Mouse (Mus musculus): Measurements from ENCODE around the gene Enox1.

Enox1 gene

DNA sequence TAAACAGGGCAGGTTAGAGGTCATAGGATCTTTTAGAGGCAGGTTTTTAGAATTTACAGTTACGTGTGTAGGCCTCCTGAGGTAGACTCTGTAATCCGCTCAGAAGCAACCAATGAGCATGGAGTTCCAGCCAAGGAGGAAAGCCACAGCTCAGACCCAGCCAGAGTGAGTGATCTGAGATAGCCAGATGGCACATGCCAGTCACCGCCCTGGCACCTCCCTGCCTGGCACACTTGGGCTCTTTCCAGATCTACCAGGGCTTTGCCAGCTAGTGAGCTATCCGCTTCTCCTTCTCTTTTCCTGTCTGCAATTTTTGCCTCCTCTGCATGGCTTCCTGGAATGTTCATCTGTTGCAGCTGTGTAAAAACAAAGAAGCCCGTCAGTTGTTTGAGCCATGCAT lies 514.4 kb downstream of the Enox1 start:
- no peak for DNase-seq (ENCODE audit: extremely low spot score, low spot score)

DNA sequence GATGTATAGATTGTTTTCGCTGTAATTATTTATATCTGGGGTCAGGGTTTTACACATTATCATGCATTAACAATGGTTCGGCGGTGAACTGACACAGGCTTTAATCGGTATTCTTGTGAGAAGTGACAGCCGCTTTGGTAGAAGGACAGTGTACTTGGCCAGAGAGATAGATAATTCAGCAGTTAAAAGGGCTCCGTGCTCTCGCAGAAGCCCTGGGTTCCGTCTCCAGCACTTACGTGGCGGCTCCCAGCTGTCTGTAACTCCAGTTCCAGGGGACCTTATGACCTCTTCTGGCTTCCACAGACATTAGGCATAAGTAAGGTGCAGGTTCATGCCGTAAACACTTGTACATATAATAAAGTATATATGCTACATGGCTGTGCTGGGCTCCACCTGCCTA lies 515.4 kb downstream of the Enox1 start:
- no peak for DNase-seq (ENCODE audit: extremely low spot score, low spot score)

DNA sequence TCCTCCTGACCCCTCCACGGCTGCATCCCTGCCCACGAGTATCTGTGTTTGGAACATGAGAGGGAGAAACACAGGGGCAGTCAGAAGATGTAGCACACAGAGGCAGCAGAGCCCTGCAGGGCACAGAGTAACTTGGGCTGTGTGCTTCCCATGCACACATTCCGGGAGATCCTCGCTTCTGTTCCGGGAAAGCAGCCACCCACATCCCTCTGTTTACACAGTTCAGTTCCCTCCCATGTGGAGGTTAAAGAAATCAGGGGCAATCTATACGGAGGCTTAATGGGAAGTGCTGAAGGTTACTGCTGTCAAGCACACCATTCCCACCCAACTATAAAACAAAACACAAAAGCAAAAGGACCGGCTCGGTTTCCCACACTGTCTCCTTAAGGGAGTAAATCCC lies 516.6 kb downstream of the Enox1 start:
- DNase-seq (ENCODE audit: extremely low spot score, low spot score), result no peak

DNA sequence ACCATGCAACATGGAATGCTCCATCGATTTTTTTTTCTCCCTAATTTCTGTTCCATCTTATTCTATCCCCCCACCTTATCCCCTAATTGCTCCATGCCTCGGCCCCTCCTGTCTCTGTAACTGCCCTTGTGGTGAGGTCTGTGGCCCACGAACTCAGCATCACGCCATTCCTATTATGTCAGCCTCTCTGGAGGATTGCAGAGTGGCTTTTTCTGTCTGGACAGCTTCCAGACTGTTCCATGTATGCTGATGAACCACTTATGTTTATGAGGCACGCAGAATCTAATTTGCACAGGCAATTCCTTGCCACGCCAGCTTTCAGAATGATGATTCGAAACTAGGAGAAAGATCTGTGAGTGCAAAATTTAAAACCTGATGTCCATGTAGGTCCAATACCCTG lies 521.4 kb downstream of the Enox1 start:
- DNase-seq (ENCODE audit: extremely low spot score, low spot score), result no peak

DNA sequence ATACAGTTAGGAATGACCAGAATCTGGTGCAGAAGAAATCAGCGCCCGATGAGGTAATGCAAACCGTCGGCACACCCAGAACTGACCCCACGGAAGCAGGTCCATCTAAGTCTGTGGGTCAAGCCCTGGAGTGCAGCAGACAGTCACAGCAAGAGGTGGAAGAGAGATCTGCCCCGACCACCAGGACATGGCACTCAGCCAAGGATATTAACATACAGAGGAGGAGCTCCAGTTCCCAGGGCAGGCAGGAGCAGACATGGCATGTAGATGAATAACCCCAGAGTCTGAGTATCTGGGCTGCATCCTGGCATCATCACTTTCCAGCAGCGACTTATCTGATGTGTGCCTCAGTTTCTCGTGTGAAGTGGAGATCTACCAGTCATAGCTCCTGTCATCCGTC lies 523.3 kb downstream of the Enox1 start:
- DNase-seq (ENCODE audit: extremely low spot score, low spot score), result no peak

DNA sequence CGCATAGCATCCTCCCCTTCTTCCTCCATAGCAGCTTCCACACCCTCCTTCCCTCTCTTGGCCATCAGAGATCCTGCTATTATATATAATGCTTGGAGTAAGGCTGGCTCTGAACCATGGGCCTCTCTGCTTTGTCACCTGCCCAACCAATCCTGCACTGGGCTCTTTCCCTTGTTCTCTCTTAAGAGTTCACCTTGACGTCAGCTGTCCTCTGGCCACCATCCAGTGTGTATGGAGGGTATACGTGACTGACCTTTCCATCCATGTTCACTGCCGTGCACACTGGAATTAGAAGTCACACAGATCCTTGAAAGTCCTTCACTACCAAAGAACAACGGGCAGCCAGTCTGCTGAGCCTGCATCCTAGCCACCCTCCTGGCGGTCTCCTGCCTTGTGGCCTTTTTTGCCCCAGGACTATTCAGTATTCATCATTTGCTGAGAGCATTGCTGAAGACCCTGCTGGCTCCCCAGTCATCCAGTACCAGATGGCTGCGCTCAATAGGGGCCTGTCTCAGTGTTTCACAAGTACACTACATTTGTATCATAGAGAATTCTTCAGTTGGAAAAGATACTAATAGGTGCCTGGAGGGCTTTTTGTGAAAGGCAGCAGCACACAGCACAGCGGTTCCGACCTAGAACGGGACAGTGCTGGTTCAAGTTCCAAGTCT lies 526.5 kb downstream of the Enox1 start:
- no peak for DNase-seq (ENCODE audit: extremely low spot score, low spot score)

DNA sequence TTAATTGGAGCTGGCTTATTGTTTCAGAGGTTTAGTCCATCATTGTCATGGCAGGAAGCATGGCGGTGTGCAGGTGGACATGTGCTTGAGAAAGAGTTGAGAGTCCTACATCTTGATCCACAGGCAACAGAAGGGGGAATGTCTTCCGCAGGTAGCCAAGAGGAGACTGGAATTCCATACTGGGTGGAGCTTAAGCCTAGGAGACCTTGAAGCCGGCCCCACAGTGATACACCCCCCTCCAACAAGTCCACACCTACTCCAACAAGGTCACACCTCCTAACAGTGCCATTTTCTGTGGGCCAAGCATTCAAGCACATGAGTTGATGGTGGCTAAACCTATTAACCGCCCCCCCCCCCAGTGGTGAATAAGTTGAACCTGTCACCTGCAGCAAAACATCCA lies 533.3 kb downstream of the Enox1 start:
- DNase-seq (ENCODE audit: extremely low spot score, low spot score), result no peak

DNA sequence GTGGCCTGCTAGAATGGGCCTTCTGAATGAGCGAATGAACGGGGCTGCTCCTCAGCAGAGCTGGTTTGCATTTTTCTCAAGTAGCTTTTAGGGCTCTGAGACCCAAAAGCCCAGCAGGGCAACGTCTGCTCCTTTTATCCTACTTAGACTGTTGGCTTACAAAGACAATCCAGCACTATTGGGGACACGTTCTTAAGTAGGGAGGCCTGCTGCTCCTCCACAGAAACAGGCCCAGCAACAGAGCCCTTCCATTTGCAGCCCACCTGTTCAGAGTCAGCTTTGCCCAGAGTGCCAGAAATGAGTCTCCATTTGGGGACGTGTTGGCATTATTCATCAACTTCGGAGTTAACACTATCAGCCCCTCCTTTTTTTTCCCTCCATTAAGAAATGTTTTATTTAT lies 548.4 kb downstream of the Enox1 start:
- no peak for DNase-seq (ENCODE audit: extremely low spot score, low spot score)

DNA sequence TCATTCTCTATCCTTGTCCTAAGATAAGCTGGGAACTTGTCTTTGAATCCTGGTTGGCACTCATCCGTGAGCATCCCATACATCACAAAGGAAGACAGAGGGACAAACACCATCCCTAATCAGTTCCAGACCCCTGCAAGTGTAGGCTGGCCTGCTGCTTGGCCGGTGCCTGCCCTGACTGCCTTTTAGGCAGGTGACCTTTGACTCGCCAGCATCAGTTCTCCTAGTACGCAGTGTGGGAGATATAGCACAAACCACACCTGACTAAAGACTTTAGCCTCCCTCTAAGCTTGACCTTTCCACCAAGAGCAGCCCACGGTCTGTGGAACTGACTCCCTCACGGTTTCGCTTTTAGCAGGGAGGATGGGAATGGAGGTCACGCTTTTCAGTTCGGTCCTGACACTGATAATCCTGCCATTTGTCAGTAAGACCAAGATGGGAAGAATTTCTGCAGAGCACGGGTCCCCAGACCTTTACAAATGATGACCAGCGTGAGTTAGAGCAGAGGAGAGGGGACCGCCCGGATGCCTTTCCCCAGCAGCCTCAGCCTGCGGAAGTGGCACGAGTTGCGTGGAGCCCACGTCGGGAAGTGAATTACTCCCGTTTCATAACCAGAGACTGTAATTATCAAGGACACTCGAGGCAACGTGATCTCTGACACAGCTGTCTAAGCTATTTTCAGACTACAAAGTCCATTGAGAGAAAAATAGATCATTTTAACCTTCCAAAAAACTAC lies 550.1 kb downstream of the Enox1 start:
- peak; percentile 44 for DNase-seq (ENCODE audit: extremely low spot score, low spot score)

DNA sequence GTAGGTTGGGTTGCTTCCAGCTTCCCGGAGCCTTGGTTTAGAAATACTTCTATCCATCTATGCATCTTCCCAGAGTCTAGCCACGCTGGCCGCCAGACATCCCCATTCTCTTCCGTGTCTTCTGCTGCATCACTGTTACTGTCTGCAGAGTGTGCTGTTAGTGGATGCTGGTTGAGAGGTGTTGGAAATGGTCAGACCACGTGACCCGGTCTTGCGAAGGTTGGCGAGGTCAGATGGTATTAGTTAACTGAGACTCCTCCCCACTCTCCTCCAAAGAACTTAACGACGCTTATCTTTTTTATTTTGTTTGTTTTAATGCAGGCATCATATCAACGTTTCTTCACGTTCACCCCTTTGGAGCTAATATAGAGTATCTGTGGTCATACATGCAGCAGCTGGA lies 550.7 kb downstream of the Enox1 start:
- DNase-seq (ENCODE audit: extremely low spot score, low spot score), result no peak

DNA sequence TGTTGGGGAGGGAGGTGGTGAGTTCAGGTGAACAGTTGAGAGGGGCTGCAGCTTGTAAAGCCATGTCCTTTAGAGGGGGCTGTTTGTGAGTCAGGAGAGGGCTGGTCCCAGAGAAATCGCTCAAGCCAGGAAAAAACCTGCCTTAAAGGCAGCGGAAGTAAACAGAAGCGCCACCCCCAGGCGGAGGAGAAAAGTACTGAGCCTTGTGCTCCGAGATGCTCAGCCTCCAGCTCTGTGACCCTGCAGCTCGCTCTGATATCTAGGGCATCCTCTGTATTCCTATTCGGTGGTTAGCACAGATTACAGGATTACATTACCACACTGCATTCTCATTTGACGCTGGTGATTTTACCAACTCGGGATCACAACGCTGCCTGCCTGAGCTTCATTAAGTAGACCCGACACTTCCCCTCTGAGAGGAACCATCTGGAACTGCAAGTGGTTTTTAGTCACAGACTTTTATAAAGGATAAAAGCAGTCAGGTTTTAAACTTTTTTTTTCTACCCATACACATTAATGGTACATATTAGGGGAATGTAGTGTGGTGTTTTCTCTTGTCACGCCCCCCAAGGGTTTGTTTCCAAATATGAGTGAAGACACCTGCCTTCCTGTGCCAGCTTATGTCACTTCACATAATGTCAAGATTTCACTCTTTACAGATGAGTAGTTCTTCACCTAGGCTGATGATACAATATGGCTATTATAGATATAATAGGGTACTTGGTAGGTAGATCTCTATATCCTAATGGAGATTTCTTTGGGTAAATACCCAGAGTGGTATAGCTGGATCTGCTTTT lies 552.0 kb downstream of the Enox1 start:
- DNase-seq (ENCODE audit: extremely low spot score, low spot score), result no peak

DNA sequence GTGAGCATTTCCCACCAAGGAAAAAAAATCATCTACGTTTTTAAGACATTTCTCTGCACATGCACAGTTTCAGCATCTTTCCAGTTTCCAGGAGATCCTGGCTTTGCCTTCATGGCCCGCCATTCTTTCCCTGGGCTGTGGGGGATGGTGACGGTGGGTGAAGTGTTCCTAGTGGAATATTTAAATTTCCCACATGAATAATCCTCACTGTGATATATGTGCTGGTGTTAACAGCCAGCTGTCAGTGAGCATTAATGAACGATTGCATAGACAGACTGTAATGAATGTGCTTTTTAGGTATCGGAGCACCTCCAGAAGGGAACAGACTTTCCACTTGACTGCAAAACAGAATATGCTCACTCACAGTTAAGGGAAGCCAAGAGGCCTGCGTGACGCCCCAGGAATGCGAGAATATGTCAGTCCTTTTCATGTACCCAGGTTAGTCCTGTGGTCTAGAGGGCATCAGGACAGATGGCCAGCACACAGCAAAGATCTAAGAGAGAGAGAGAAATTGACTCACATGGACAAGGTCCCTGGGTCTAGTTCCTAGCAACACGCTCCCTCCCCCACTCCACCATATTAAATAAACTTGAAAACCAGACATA lies 558.5 kb downstream of the Enox1 start:
- DNase-seq (ENCODE audit: extremely low spot score, low spot score), result no peak

DNA sequence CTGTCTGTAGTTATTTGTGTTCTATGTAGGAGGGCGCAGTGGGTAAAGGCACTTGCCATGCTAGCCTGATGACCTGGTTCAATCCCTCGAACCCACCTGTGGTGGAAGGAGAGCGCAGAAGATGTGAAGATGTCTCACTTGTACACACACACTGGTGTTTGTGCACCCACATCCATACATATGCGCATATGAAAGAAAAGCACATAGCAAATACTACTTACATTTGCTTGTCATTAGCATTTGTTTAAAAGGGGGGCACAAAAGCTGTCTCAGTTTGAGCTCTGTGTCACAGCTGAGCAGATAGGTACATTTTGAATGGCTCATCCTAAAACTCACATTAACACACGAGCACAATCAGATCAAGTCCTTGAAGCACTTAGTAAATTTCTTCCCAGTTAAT lies 560.4 kb downstream of the Enox1 start:
- DNase-seq (ENCODE audit: extremely low spot score, low spot score), result no peak

DNA sequence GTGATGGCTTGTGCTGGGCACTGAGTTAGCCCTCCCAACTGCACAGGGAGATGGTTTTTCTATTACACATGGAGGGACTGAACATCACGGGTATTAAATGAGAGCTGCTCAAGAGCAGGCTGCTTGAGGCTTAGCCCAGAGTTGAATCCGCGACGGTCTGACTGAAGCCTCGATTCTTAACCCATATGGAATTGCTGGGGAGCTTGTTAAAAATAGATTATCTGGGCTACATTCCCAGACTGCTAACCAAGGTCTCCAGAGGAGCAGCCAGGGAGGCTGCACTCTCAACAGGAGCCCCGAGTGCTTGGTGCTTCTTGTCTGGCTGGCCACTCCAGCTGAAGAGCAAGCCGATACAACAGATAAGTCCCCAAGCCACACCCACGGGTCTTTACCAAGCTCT lies 562.3 kb downstream of the Enox1 start:
- no peak for DNase-seq (ENCODE audit: extremely low spot score, low spot score)

DNA sequence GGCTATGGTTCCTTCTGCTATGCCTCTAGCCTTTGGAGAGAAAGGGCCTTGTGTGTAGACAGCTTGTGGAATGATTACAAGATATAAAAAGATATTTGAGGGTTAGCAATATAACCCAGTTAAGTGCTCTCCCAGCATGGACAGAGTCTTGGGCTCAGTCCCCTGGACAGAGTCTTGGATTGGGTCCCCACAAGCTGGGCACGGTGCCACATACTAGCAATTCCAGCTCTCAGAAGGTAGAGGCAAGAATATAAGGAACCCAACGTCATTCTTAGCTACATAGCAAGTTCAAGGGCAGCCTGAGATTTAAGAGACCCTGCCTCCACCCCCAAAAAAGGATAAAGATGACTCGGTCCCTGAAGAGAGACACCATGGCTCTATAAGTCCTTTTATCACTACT lies 581.5 kb downstream of the Enox1 start:
- DNase-seq (ENCODE audit: extremely low spot score, low spot score), result no peak

DNA sequence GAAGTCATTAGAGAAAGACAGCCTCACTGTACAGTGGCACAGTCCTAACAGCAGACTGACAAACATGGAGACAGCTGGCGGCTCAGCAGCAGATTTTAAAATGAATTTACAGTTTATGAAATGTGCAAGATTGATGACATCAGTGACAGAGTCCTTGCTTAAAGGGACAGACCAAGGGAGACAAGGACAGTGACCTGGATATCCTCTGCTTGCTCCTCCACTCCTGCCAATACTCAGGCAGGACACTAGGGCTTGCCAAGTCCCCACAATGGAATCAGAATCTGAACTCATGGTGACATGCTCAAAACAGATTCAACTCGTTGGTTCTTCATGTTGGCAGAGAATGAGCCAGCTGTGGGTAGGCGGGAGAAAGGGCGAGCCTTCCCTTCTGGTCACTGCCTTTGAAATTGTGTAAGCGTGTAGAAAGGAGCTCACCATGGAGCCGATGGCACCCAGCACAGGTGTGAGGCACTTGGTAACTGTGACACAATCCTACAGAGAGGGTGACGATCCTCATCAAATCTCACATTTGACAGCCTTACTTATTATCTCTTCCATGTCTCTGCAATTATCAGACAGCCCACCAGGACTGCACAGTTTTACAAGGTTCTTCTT lies 582.3 kb downstream of the Enox1 start:
- DNase-seq (ENCODE audit: extremely low spot score, low spot score), result no peak

DNA sequence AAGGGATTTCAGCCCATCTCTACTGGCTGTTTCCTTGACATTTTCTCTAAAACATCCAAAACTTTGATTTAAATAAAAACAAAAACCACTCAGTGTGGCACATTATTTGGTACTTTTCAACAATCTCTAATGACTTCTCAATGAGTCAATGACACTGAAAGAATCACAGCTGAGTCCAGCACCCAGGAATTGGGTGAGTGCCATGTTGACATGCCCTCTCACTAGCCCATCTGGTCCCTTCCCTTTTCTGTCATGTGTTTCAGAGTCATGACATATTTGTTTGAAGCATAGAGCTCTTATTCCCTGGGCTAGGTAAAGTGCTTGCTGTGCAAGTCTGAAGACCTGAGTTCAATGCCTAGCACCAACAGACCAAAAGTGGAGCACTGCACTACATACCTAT lies 582.8 kb downstream of the Enox1 start:
- no peak for DNase-seq (ENCODE audit: extremely low spot score, low spot score)

DNA sequence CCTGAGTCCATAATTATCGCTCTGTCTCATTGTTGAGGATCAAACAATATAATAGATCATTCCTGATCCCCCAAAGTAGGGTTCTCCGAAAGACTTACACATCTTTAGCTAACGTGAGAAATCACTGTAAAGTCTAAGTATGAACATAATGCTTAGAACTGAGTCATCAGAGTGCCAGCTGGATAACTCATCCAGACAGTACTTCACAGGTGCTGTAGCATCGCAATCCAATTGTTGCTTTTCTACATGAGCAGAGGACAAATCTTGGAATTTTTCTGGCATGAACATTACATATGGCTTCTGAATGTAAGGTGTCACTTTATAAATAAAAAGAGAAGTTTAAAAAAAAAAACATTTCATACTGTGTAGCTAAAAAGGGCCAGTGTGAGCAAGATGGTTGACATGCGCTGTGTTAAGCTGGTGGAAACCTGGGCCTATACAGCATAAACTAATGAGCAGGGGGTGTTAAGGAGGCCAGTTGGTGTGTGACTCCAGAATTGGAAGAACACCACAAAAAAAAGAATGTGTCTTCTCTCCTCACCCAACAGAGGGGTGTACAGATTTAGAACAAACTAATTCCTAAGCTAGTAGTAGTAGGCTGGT lies 588.2 kb downstream of the Enox1 start:
- DNase-seq (ENCODE audit: extremely low spot score, low spot score), result no peak

DNA sequence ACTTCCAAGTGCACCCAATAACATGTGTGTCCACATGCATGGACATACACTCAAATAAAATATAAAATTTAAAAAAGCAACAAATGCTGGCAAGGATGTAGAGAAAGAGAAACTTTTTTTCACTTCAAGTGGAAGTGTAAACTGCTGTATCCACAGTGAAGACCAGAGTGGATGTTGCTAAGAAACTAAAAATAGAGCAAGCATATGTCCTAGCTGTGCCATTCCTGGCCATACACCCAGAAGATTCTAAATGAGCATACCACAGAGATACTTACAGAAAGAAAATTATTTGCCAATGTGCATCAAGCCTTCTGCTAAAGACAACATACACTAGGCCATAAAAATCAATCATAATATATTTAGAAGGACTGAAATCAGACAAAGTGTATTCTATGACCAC lies 592.4 kb downstream of the Enox1 start:
- no peak for DNase-seq (ENCODE audit: extremely low spot score, low spot score)
